Mouse (Mus musculus): ENCODE results near the gene Grin2a. TPM values are rescaled to one million over a fixed set of nuclear protein-coding genes. Genes with fewer than 3 reads are reported as not detected.

Grin2a gene
- total and polyA plus RNA-seq, 2 experiments: not detected

DNA sequence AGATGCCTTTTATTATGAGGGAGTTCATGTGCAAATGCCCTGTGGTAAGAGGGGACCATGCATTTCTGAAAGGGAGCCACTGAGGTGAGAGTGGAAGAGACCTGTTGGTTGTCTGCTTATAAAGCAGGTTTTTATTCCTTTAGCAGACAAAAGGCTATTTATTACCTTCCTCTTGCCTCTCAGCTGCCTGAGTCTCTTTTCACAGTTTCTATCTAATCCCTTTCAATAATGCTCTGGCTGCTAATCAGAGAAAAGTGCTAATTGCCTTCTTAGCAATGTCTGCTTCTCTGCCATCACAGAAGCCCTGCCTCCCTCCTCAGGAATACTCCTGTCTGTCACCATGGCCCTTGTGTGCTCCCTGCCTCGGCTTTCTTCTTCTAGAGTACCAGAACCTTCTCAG is 209.1 kb downstream of the Grin2a start:
- no peak overlapping the region for H3K27ac ChIP-seq (replicated peaks; ENCODE audit: insufficient read depth, low read depth, low read length)
- H3K4me1 ChIP-seq (ENCODE audit: control insufficient read depth, insufficient read depth, low read length): no peaks in the 10 kb centered on the region
- no peak overlapping the region for H3K9ac ChIP-seq (ENCODE audit: low read depth, low read length)
- no peaks in the 10 kb centered on the region for H3K36me3 ChIP-seq (ENCODE audit: control insufficient read depth, insufficient read depth, low read length)
- TF ChIP-seq CTCF (IDR thresholded peaks at IDR 0.05; ENCODE audit: low read depth, low read length): no peak
- no peak for TF ChIP-seq POLR2A (IDR thresholded peaks at IDR 0.05; ENCODE audit: extremely low read depth, insufficient read depth, low read length)
- 46% methylated on average over 1 of the region's 1 CpGs for WGBS
- no peak for DNase-seq (ENCODE audit: extremely low read depth, low read depth, low spot score)
- no peaks in the 10 kb centered on the region for H3K79me2 ChIP-seq (ENCODE audit: control insufficient read depth, insufficient read depth, low read length)
- no peaks in the 10 kb centered on the region for H3K27me3 ChIP-seq (ENCODE audit: control insufficient read depth, insufficient read depth, low read length)
- no peak overlapping the region for H3K4me3 ChIP-seq (ENCODE audit: insufficient read depth, low read depth, low read length)

- no peak overlapping the region for H3K9ac ChIP-seq (ENCODE audit: low read depth, low read length)
- H3K27ac ChIP-seq (replicated peaks; ENCODE audit: insufficient read depth, low read depth, low read length): no peak overlapping the region
- TF ChIP-seq CTCF (IDR thresholded peaks at IDR 0.05; ENCODE audit: low read depth, low read length): no peak
- DNase-seq (ENCODE audit: extremely low read depth, low read depth, low spot score): no peak
- no peaks in the 10 kb centered on the region for H3K4me1 ChIP-seq (ENCODE audit: control insufficient read depth, insufficient read depth, low read length)
- WGBS: 84% methylated on average over 4 of the region's 4 CpGs
- H3K4me3 ChIP-seq (ENCODE audit: insufficient read depth, low read depth, low read length): no peak overlapping the region
- no peaks in the 10 kb centered on the region for H3K79me2 ChIP-seq (ENCODE audit: control insufficient read depth, insufficient read depth, low read length)
- no peaks in the 10 kb centered on the region for H3K27me3 ChIP-seq (ENCODE audit: control insufficient read depth, insufficient read depth, low read length)
- no peaks in the 10 kb centered on the region for H3K36me3 ChIP-seq (ENCODE audit: control insufficient read depth, insufficient read depth, low read length)
Measured at GRCm38 (mm10) chr16:9785821-9786220, 209.5 kb downstream of the Grin2a start.

DNA sequence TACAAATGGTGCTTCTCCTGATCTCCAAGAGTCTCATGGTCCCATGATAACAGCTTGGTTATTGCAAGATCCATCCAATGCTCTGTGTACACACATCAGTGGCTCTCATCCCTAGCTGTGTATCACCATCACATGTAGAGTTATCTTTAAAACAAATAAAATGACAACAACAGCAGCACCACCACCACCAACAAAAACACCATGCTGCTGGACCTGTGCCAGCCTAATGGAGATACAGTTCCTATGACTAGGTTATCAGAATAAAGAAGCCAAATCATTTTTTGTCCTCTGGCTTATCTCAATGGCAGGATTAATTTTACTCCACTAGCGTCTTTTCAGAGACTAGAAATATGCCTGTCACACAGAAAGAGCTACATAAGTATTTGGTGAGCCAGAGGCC is 226.4 kb downstream of the Grin2a start:
- H3K4me3 ChIP-seq (ENCODE audit: insufficient read depth, low read depth, low read length): no peak overlapping the region
- H3K36me3 ChIP-seq (ENCODE audit: control insufficient read depth, insufficient read depth, low read length): no peaks in the 10 kb centered on the region
- H3K27me3 ChIP-seq (ENCODE audit: control insufficient read depth, insufficient read depth, low read length): no peaks in the 10 kb centered on the region
- no peak for DNase-seq (ENCODE audit: extremely low read depth, low read depth, low spot score)
- no peak for TF ChIP-seq POLR2A (IDR thresholded peaks at IDR 0.05; ENCODE audit: extremely low read depth, insufficient read depth, low read length)
- no peak for TF ChIP-seq CTCF (IDR thresholded peaks at IDR 0.05; ENCODE audit: low read depth, low read length)
- H3K9ac ChIP-seq (ENCODE audit: low read depth, low read length): no peak overlapping the region
- H3K27ac ChIP-seq (replicated peaks; ENCODE audit: insufficient read depth, low read depth, low read length): no peak overlapping the region
- H3K4me1 ChIP-seq (ENCODE audit: control insufficient read depth, insufficient read depth, low read length): no peaks in the 10 kb centered on the region
- no peaks in the 10 kb centered on the region for H3K79me2 ChIP-seq (ENCODE audit: control insufficient read depth, insufficient read depth, low read length)
- 50% methylated on average over 1 of the region's 1 CpGs for WGBS

DNA sequence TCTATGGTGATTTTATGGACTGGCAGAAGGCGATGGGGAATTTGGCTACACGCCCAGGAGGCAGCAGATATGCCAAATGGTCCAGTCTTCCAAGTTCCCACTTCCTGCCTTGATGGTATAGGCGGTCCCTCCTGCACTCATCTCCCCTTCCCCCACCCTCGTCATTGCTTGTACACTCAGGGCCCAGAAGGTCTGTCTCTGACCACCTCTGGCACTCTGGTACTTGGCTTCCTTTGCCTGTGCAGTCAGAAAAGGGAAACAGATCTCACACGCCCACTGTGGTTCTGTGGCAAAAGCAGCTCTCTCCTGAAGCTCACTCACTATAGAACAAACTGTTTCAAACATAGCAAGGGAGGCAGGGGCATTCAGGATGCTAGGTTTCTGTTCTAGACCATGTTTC is 227.0 kb downstream of the Grin2a start:
- Histone ChIP-seq H3K79me2 (ENCODE audit: control insufficient read depth, insufficient read depth, low read length) (no peaks in the 10 kb centered on the region), H3K9ac (ENCODE audit: low read depth, low read length) (no peak overlapping the region), H3K36me3 (ENCODE audit: control insufficient read depth, insufficient read depth, low read length) (no peaks in the 10 kb centered on the region), H3K27me3 (ENCODE audit: control insufficient read depth, insufficient read depth, low read length) (no peaks in the 10 kb centered on the region), H3K4me1 (ENCODE audit: control insufficient read depth, insufficient read depth, low read length) (no peaks in the 10 kb centered on the region), H3K27ac (replicated peaks; ENCODE audit: insufficient read depth, low read depth, low read length) (no peak overlapping the region), H3K4me3 (ENCODE audit: insufficient read depth, low read depth, low read length) (no peak overlapping the region)
- TF ChIP-seq CTCF (IDR thresholded peaks at IDR 0.05; ENCODE audit: low read depth, low read length) (no peak), POLR2A (IDR thresholded peaks at IDR 0.05; ENCODE audit: extremely low read depth, insufficient read depth, low read length) (no peak)
- WGBS: 71% methylated on average over 5 of the region's 5 CpGs
- no peak for DNase-seq (ENCODE audit: extremely low read depth, low read depth, low spot score)

- TF ChIP-seq CTCF (IDR thresholded peaks at IDR 0.05; ENCODE audit: low read depth, low read length): no peak
- TF ChIP-seq POLR2A (IDR thresholded peaks at IDR 0.05; ENCODE audit: extremely low read depth, insufficient read depth, low read length): no peak
- Histone ChIP-seq H3K4me1 (ENCODE audit: control insufficient read depth, insufficient read depth, low read length) (no peaks in the 10 kb centered on the region), H3K36me3 (ENCODE audit: control insufficient read depth, insufficient read depth, low read length) (no peaks in the 10 kb centered on the region), H3K9ac (ENCODE audit: low read depth, low read length) (no peak overlapping the region), H3K27ac (replicated peaks; ENCODE audit: insufficient read depth, low read depth, low read length) (no peak overlapping the region), H3K4me3 (ENCODE audit: insufficient read depth, low read depth, low read length) (no peak overlapping the region), H3K79me2 (ENCODE audit: control insufficient read depth, insufficient read depth, low read length) (no peaks in the 10 kb centered on the region), H3K27me3 (ENCODE audit: control insufficient read depth, insufficient read depth, low read length) (no peaks in the 10 kb centered on the region)
- 85% methylated on average over 3 of the region's 3 CpGs for WGBS
- no peak for DNase-seq (ENCODE audit: extremely low read depth, low read depth, low spot score)
Measured at GRCm38 (mm10) chr16:9767946-9768345, 227.4 kb downstream of the Grin2a start.

- no peak for DNase-seq (ENCODE audit: extremely low read depth, low read depth, low spot score)
- no peak overlapping the region for H3K4me3 ChIP-seq (ENCODE audit: insufficient read depth, low read depth, low read length)
- no peak overlapping the region for H3K27ac ChIP-seq (replicated peaks; ENCODE audit: insufficient read depth, low read depth, low read length)
- no peaks in the 10 kb centered on the region for H3K4me1 ChIP-seq (ENCODE audit: control insufficient read depth, insufficient read depth, low read length)
- no peaks in the 10 kb centered on the region for H3K27me3 ChIP-seq (ENCODE audit: control insufficient read depth, insufficient read depth, low read length)
- H3K79me2 ChIP-seq (ENCODE audit: control insufficient read depth, insufficient read depth, low read length): no peaks in the 10 kb centered on the region
- no peaks in the 10 kb centered on the region for H3K36me3 ChIP-seq (ENCODE audit: control insufficient read depth, insufficient read depth, low read length)
- WGBS: 69% methylated on average over 2 of the region's 2 CpGs
- TF ChIP-seq CTCF (IDR thresholded peaks at IDR 0.05; ENCODE audit: low read depth, low read length): no peak
- TF ChIP-seq POLR2A (IDR thresholded peaks at IDR 0.05; ENCODE audit: extremely low read depth, insufficient read depth, low read length): no peak
- H3K9ac ChIP-seq (ENCODE audit: low read depth, low read length): no peak overlapping the region
Measured at GRCm38 (mm10) chr16:9764086-9764485, 231.3 kb downstream of the Grin2a start.

Measured in liver, adult 2 months (tissue).